Mouse (Mus musculus) liver, postnatal 0 days (tissue): ENCODE results near the gene Robo1. TPM values are rescaled to one million over a fixed set of nuclear protein-coding genes. Genes with fewer than 3 reads are reported as not detected.

Experiments used
- ATAC-seq: fragments of 200-750 bp; cut with Nextera tagmentation; 2 replicates; pipeline ENCODE4 v1.8.0; 2017; ENCODE audit warnings: mild to moderate bottlenecking, moderate library complexity
- DNase-seq: peaks from one replicate; pipeline ENCODE4 v3.0.0-alpha.2; 2016
- H3K27ac ChIP-seq: fragments of 300-500 bp; sonication (generic); 2 replicates; pipeline ENCODE4 v1.5.1; 2014; ENCODE audit warnings: antibody characterized with exemption, moderate library complexity, mild to moderate bottlenecking, low read depth
- H3K27me3 ChIP-seq: fragments of 300-500 bp; sonication (generic); 2 replicates; pipeline ENCODE4 v1.6.1; 2014; ENCODE audit warnings: low read length, control low read depth, mixed read lengths; ENCODE audit not compliant: insufficient read depth
- H3K36me3 ChIP-seq: fragments of 300-500 bp; sonication (generic); replicated peaks from 2 replicates; pipeline ENCODE4 v1.6.1; 2014; ENCODE audit warnings: mild to moderate bottlenecking, control low read depth, low read length, moderate library complexity, mixed read lengths; ENCODE audit not compliant: insufficient read depth
- H3K4me1 ChIP-seq: fragments of 300-500 bp; sonication (generic); 2 replicates; pipeline ENCODE4 v1.6.1; 2014; ENCODE audit warnings: antibody characterized with exemption, mild to moderate bottlenecking, control low read depth; ENCODE audit not compliant: insufficient read depth
- H3K4me2 ChIP-seq: fragments of 300-500 bp; sonication (generic); 2 replicates; pipeline ENCODE4 v1.6.1; 2014; ENCODE audit warnings: low read depth, mild to moderate bottlenecking, low read length, moderate library complexity, mixed read lengths
- H3K4me3 ChIP-seq: fragments of 300-500 bp; sonication (generic); 2 replicates; pipeline ENCODE4 v1.5.1; 2014; ENCODE audit warnings: low read depth, low read length
- H3K9ac ChIP-seq: fragments of 300-500 bp; sonication (generic); replicated peaks from 2 replicates; pipeline ENCODE4 v1.6.1; 2014; ENCODE audit warnings: mild to moderate bottlenecking, moderate library complexity
- H3K9me3 ChIP-seq: fragments of 300-500 bp; sonication (generic); 2 replicates; pipeline ENCODE4 v1.6.1; 2016; ENCODE audit warnings: mild to moderate bottlenecking, control low read depth, low read length, mixed read lengths
- CTCF ChIP-seq: sonication (generic); IDR thresholded peaks from 2 replicates; pipeline ENCODE4 v1.5.1; 2016; ENCODE audit warnings: antibody characterized with exemption, low read depth
- EP300 ChIP-seq: IDR thresholded peaks from 2 replicates; pipeline ENCODE4 v1.6.1; 2016; ENCODE audit warnings: antibody characterized with exemption, low read depth, mild to moderate bottlenecking
- WGBS: fragments of 180-500 bp; shearing (Covaris S2); extraction: QIAGEN DNeasy Blood & Tissue Kit; methylation state at CpG from one replicate; pipeline ENCODE4 v1.1.7; 2014; ENCODE audit not compliant: insufficient replicate concordance; 5-methylcytosine and 5-hydroxymethylcytosine counted together
- polyA plus RNA-seq: library from polyadenylated mRNA; unstranded; fragments of >200 nt; fragmentation: Nextera tagmentation; extraction: Ambion mirVana; gene quantifications from 2 replicates; pipeline ENCODE4 v1.2.1, GENCODE M21; 2015

Gene Robo1
- polyA plus RNA-seq, 1 experiment from 2014 or later = 2.4 TPM

DNA sequence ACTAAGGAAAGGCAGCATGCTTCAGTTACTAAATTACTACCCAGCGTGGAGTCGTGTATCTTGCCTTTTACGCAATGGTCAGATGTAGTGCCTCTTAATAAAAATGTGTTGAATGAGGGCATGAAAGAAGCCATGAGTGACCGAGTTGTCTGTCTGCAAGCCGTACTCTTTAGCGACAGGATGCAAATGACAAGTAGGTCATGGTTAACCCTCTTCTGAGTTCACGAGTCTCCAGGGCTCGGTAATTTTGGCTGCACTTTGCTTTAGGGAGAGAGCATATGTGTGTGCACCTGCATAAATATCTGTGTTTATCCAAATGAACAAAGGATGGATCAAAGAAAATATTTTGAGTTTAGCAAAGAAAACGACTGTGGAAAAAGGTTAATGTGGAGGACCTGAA lies 533.0 kb downstream of the Robo1 start:
- Histone ChIP-seq H3K4me2 (no peak overlapping the region), H3K36me3 (no peaks in the 10 kb centered on the region), H3K4me3 (no peak overlapping the region), H3K9me3 (no peaks in the 10 kb centered on the region), H3K4me1 (no peaks in the 10 kb centered on the region), H3K27ac (no peak overlapping the region), H3K27me3 (no peaks in the 10 kb centered on the region), H3K9ac (no peak overlapping the region)
- DNase-seq (no peak), ATAC-seq (no peak)
- TF ChIP-seq EP300 (no peak), CTCF (no peak)
- WGBS = 79% methylated on average over 9 of the region's 9 CpGs

DNA sequence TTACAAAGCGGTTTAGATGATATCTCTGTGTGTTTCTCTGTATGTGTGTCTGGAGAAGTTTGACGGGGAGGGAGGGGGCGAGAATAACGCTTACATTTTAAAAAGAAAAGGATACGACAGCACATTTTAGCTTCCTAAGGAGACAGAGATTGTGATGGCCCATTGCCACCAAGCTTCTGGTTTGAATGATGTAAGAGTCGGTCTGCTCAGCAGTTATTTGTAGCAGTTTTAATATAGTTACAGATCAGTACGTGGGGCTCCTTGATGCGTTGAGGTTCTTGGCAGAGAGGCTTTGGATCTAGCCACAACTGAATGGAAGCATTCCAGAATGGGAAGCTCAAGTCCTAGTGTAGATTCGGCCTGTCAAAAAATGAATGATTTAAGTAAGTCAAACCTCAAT lies 546.0 kb downstream of the Robo1 start:
- H3K9me3 ChIP-seq = no peaks in the 10 kb centered on the region
- no peak overlapping the region for H3K9ac ChIP-seq
- ATAC-seq (no peak), DNase-seq (no peak)
- WGBS = 80% methylated on average over 9 of the region's 9 CpGs
- no peak overlapping the region for H3K27ac ChIP-seq
- no peak overlapping the region for H3K4me3 ChIP-seq
- H3K36me3 ChIP-seq = no peaks in the 10 kb centered on the region
- no peaks in the 10 kb centered on the region for H3K4me1 ChIP-seq
- TF ChIP-seq CTCF (no peak), EP300 (no peak)
- no peaks in the 10 kb centered on the region for H3K27me3 ChIP-seq
- no peak overlapping the region for H3K4me2 ChIP-seq

DNA sequence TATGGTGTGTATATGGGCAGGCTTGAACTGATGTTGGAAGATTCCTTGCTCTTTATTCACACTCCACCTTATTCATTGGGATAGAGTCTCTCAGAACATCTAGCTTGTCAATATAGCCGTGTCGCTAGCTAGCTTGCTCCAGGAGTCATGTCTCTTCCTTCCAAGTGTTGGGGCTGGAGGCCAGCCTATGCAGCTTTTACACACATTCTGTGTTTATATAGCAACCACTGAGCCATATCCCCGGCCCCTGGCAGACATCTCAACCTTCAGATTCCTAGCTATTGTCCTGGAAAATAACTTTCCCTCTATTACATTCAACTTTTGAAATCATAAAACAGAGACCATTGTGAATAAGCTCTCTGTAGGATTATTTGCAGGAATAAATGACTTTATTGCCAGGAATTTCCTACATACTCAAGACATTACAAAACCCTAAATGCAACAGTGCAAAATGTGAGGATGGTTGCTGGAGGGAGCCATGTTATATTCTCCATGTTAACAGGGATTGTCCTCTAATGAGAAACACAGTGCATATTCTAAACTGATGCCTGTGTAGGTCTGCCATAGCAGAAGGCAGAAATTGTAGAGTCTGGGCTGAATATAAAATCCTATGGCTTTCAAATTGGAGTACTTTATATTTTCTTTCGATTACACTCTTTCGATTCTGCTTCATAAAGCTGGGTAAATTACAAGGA lies 546.9 kb downstream of the Robo1 start:
- no peak for DNase-seq
- whole genome bisulfite sequencing = 84% methylated on average over 5 of the region's 5 CpGs
- no peaks in the 10 kb centered on the region for H3K9me3 ChIP-seq

DNA sequence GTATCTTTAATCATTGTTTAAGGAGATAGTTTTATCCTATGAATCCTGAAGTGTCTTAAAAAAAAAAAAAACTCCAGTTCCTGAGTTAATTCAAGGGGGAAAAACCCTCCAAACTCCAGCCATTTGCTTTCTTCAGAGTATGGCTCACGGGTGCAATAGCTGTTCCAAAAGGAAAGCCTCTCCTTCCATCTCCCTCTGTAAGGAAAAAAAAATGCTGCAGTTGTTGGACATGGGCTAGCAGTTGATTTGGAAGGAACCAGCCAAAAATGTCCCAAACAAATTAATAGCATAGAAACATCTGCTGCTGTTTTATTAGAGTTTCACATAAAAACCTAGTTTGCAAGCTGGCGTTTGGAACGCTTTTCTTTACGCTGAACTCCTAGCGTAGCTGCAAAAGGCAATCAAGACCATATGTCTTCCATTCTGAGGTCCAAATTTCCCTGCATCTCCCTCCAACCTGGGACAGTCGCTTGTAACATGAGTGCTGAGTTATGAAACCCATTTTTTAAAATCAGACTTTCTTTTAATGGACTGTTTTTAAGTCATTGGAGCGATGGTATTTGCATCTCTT lies 553.7 kb downstream of the Robo1 start:
- no peak for ATAC-seq
- TF ChIP-seq CTCF (no peak), EP300 (no peak)
- Histone ChIP-seq H3K9me3 (no peaks in the 10 kb centered on the region), H3K27ac (no peak overlapping the region), H3K27me3 (no peaks in the 10 kb centered on the region), H3K4me2 (no peak overlapping the region), H3K4me1 (no peaks in the 10 kb centered on the region), H3K36me3 (no peaks in the 10 kb centered on the region), H3K4me3 (no peak overlapping the region), H3K9ac (no peak overlapping the region)
- DNase-seq = no peak
- 83% methylated on average over 7 of the region's 7 CpGs for WGBS

More for the DNA sequence above, 546.9 kb downstream of the Robo1 start:
- Histone ChIP-seq H3K4me3 (no peak overlapping the region), H3K4me2 (no peak overlapping the region), H3K36me3 (no peaks in the 10 kb centered on the region), H3K27ac (no peak overlapping the region), H3K27me3 (no peaks in the 10 kb centered on the region), H3K9ac (no peak overlapping the region), H3K4me1 (no peaks in the 10 kb centered on the region)
- TF ChIP-seq CTCF = no peak
- no peak for TF ChIP-seq EP300
- no peak for ATAC-seq

DNA sequence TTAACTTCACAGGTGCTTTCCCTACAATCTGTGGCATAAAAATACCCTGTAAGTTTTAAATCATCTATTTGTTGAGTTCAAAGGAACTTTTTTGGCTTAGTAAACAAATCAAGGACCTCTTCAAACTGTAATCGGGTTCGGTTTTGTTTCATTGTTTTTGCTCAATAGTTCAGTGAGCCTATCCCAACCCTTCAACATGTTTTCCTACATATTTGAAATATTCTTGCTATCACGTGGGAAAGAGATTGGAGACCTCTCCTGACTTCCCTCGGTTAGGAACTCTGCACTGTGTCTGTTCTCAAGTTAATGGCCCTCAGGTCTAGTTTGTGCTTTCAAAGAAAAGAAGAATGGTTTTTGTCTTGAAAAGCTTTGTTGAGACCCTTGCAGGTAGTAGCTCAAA lies 557.9 kb downstream of the Robo1 start:
- WGBS = 54% methylated on average over 4 of the region's 4 CpGs
- no peak overlapping the region for H3K27ac ChIP-seq
- TF ChIP-seq EP300 = no peak
- no peak for TF ChIP-seq CTCF
- H3K4me3 ChIP-seq = no peak overlapping the region
- DNase-seq (no peak), ATAC-seq (no peak)
- no peaks in the 10 kb centered on the region for H3K4me1 ChIP-seq
- no peak overlapping the region for H3K9ac ChIP-seq
- H3K36me3 ChIP-seq = no peaks in the 10 kb centered on the region
- H3K4me2 ChIP-seq = no peak overlapping the region
- H3K9me3 ChIP-seq = no peaks in the 10 kb centered on the region
- H3K27me3 ChIP-seq = no peaks in the 10 kb centered on the region

DNA sequence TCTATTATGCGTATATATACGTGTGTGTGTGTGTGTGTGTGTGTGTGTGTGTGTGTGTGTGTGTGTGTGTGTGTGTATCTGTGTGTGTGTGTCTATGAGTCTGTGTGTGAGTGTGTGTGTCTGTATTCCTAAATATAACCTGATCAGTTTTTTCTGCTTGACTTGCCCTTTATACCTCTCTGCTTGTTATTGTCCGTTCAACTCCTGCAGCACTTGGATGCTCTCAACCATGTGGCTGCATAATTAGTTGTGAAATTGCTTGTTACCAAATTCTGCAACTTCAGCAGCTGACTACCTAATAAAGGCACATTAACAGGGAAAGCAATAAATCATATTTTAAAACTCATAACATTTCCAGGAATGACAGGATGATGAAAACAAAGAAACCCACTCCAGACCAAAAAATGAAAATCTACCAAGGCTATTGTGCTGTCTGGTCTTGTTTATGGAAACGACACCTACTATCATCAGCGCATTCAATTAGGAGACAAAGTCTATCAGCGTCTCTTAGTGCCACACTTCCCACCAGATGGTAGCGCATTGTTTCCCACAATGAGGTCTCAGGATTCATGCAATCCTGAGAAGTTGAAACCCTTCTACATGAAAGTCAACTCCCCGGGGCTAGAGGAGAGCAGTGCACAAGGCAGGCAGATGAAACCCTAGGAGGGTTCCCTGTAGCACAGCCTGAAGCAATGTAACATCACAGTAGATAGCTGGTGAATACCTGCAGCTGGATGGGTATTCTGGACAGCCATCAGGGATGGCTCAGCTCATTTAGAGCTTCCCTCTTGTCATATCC lies 567.0 kb downstream of the Robo1 start:
- no peaks in the 10 kb centered on the region for H3K4me1 ChIP-seq

More for the DNA sequence above, 567.0 kb downstream of the Robo1 start:
- no peak overlapping the region for H3K4me2 ChIP-seq
- no peaks in the 10 kb centered on the region for H3K36me3 ChIP-seq
- no peak for ATAC-seq
- no peak for DNase-seq
- H3K9me3 ChIP-seq = no peaks in the 10 kb centered on the region
- no peak overlapping the region for H3K27ac ChIP-seq
- no peak overlapping the region for H3K9ac ChIP-seq
- WGBS = 72% methylated on average over 8 of the region's 8 CpGs
- no peaks in the 10 kb centered on the region for H3K27me3 ChIP-seq
- TF ChIP-seq EP300 = no peak
- TF ChIP-seq CTCF = no peak
- no peak overlapping the region for H3K4me3 ChIP-seq
